Mouse (Mus musculus) lung, postnatal 36 days (tissue): ENCODE measurements around the gene Nup37.

Experiments used
- DNase-seq: peaks from one replicate; pipeline ENCODE4 v3.0.0; 2022; ENCODE audit warnings: mixed read lengths

Gene Nup37

DNA sequence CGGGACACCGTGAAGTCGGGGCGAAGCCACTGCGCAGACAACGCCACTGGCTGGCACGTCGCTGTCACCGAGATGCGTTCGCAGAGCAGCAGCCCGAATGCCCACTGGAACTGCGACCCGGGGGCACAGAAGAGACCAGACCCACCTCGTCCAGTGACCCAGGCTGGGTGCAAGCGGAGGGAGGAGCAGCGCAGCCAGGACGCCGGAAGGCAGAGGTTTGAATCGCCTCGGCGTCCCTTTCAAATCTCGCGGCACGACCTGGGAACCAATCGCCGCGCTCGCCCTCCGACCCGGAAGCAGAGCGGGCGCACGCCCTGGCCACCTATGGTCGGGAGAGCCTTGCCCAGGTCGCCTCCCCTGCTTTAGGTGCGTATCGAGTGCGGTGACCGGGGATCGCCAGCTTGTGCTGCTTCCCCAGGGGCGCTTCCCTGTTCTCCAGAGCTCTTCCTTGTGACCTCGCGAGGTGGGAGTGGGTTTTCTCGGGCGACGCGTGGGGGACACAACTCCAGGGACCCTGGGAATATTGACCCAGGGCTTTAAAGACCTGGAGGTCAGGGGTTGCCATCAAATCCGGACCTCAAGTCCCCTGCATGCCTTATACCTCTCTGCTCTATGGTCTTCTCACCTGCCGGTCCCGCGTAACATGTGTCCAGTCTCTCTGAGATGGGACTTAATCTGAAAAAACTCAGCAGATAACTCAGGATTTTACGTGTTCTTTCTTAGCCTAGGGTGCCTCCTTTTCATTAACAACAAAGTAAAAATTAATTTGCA is at the start of gene Nup37, which contains the start of gene Parpbp:
Gene Nup37, plus strand, starts transcription at position 286 of the 771 bp plus-strand sequence.
Gene Parpbp, minus strand, starts transcription at position 235 of the 771 bp plus-strand sequence.
- peak; percentile 88 for DNase-seq

DNA sequence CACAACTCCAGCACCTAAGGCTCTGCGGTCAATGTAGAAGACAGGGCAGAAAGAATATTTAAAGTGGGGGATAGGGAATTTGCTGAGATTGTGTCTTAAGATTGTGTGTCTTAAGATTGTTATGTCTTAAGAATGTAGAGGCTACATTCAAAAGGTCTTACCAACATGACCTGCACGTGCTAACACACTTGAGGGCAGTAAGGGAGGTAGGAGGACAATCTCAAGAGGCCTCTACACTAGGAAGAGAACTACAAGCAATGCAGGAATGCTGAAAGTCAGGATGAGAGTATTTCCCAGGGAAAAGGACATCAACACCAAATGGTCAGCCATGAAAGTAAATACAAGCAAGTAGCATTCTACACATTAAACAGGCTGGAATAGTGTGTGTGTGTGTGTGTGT is 40.6 kb upstream of the Nup37 start:
- no peak for DNase-seq

DNA sequence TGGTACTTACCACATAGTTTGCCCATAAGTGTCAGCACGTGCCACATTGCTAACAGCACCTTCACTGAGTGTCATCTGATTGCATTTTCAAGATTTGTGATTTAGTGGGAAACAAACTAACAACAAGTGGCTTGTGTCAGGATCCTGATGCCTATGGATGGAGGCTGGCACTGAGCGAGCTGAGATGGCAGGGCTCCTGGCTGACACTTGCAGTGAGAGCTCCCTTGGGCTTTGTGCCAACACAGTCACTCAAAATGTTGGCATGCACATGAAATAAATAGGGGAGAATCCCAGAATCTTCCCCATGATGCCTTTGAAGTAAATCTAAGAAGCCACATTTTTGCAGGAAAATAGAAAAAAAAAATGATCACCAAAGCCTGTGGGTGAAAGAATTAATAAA is 33.5 kb upstream of the Nup37 start:
- no peak for DNase-seq

DNA sequence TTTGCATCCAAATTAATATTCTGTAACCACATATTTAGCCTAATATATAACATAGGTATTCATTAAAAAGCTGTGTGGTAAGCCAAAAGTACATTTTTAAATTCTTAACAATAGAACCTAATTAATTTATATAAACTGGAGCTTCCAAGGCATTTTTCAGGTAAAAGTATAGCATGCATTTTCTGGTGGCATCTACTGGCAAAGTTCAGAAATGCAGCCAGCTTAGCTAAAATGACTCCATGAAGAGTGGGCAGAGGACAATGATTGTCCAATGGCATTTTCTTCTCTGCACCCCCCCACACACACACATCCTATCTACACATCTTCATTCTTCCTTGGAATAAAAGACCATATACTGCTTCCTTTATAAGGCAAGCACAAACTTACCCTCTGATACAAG is 27.1 kb upstream of the Nup37 start:
- DNase-seq: no peak

DNA sequence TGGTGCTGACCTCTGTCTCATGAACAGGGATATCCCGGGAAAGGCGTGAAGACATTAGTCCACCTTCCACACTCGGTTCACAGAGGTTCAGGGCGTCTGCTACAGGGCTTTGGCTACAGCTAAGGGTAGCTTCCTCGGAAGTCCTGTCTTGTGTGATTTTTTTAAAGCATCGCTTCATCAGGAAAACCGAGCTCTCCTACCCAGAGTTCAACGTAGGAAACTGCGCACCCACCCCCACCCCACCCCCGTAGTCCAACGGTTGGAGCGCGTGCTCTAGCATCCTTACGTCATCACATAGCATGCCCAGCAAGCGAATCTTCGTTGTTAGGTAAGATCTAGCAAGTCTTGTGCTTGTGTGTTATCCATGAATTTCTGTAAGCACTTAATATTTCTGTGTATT is 11.2 kb upstream of the Nup37 start:
- no peak for DNase-seq

DNA sequence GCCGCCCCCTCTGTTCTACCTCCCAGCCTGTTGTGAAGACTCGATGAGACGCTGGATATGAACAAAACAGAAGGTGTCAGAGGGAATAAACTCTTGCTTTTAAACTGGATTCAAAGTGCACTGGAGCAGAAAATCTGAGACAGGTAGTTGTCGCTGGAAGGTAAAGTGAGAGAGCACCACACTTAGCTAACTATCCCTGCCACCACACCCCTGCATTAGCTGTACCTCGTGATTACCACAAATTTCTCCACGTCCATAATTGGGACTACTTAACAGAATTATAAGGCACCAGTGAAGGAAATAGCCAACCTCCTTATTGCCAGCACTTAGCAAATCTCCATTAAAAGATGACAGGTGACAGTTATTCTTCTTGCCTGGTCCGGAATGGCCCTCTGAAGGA is 605 bp upstream of the Nup37 start:
- no peak for DNase-seq

DNA sequence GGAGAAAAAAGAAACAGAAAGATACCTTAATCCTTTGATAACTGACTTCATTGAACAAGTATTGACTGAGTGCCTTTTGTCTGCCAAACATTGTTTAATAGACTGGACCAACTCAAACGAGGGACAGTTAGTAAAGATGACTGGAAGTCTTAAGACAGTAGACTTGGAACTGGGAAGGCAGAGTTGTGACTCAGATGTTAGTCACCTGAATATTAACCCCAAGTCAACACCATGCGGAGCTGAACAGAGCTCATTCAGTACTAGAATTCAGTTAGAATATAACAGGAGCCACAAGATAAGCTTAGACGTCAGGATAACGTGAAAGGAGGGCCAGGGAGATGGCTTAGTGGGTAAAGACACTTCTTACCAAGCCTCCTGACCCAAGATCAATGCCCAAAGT is 3.6 kb downstream of the Nup37 start:
- no peak for DNase-seq

DNA sequence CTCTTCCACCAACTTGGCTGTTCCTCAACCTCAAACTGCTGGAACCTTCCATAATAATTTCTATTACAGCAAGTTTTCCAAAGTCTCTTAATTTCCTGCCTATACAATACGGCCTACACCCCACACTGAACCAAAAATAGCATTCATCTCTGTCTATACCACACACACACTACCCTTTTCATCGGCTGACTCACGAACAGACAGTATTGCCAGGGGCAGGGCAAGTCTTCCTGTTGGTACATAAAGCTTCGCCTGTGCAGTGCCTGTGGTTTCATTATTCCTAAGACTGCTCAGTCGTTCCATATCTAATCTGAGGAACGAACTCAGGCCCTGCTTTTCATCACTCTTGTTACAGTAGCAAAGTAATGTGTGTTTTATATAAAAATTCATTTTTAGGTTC is 4.9 kb downstream of the Nup37 start:
- DNase-seq: no peak

DNA sequence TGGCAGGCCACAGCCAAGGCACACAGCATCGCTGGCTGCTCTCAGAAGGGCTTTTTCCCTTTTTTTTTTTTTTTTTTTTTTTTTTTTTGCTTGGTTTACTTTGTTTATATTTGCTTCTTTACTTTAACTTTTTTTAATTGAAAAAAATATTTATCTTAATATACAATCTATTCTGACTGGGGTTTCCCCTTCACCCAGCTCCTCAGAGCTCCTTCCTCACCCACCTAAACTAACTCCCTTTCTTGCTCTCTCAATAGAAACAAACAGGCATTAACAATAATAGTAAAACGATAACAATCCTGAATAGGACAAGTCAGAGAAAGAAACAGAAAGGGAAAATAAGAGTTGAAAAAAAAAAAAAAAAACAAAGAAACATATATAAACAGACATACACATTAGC is 15.3 kb downstream of the Nup37 start:
- no peak for DNase-seq

DNA sequence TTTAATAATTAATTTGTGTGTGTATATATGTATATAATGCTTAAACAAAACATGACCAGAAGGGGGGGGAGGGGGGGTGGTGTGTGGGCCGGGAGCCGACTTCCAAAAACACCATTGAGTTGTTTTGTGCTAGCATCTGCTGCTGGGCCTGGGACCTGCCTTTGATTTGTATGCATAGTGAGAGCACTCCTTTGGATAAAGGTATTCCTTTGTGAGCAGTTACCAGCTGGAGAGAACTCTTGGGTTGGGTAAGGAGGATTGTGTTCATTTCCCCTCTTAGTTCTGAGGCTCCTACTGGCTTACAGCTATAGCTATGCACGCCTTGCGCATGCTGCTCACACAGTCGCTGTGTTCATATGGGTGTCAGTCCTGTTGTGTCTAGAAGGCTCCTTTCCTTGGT is 15.9 kb downstream of the Nup37 start:
- no peak for DNase-seq

DNA sequence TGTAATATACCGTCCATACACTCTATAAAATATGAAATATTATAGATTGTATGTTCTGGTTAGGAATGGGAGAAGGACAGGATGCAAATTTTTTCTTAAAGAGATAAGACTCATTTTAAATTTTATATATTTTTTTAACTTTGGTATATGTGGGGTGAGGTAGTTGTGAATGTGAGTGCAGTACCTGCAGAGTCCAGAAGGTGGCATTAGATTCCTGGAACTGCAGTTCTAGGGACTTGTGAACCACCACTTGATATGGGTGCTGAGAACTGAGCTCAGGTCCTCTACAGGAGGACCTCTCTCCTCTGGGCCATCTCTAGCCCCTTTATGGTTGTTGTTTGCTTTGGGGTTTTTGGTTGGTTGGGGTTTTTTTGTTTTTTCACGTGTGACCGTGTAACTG is 19.4 kb downstream of the Nup37 start:
- no peak for DNase-seq

DNA sequence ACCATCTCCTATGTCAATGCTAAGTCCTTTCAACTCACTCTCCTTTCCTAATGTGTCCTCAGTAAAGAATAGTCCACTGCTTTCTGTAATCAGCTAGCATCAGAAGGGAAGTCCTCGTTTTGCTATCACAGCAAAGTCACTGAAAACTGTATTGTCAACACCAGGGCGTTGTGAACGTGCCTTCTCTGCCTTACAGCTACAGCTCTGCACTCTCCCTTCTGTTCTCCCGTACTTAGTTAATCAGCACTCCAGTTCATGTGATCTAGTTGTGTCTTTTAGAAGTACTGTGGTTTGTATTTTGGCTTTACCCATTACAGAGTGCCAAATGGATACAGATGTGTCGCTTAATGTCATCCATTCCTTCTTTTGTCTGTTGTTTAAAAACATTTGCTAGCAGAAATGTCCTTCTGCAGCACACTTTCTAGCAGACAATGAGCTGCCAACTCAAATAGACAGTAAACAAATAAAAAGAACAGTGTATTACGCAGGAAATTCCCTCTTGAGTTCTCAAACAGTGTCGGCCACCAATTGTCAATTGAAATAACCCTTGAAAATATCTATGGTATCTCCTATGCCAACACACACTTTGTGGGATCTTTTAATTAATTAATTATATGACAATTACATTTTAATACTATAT is 20.8 kb downstream of the Nup37 start:
- DNase-seq: no peak

DNA sequence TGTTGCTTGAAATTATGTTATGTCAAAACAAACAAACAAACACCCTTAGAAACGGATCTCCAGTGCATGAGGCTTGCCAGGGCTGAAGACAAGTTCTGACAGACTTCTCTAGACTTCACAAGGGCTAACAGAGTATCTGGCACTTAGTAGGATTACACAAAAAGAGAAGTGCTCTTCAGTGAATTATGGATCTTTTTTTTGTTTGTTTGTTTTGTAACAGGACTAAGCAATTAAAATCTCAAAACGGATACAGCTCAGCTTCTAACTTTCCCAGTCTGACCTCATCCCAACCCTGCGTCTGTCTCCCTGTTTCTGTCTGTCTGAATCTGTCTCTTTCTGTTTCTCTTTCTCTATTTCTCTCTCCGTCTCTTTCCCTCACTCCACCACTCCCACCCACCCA is 53.7 kb downstream of the Nup37 start:
- DNase-seq: no peak

DNA sequence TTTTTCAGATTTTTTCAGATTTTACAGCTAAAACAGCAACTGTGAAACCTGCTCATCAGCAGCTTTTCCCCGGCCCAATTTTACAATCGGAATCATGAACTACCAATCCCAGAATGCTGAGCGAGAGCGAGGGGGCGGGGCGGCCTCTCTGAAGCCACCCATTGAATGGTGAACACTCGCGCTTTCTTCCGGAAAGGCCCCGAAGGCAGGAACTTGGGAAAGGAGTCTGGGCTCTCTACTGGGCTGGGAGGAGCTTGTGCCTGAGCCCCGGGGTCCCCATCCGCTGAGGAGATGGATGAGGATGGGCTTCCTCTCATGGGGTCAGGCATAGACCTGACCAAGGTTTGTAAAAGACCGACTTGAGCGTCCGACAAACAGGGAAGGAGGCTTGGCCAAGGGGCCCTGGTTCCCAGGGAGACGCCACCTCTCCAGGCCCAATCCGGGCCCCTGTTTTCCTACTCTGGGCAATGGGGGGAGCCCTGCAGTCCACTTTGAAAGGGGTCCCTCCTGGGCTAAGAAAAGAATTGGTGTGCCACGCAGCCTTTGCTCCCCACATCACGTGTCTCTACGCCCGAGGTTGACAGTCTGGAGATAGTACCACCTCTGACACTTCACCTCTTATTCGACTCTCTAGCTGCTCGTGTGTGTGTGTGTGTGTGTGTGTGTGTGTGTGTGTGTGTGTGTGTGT is 54.3 kb downstream of the Nup37 start, which contains the start of gene Washc3:
Gene Washc3, plus strand, starts transcription at position 143 of the 688 bp plus-strand sequence.
- peak; percentile 97 for DNase-seq

DNA sequence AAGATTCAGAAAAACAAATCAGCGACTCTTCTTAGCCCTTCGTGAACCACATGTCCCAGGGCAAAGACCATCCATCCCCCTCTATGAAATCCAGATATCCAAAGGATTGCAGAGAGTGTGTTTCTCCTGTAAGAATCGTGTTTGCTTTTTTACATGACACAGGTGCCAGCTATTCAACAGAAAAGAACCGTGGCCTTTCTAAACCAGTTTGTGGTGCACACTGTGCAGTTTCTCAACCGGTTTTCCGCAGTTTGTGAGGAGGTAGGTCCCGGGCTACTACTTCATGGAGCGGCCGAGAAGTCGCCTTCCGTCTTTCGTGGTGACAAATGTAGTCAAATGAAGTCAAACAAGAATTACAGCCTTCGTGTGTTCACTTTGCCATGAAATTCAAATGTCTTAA is 54.9 kb downstream of the Nup37 start:
- DNase-seq: no peak

DNA sequence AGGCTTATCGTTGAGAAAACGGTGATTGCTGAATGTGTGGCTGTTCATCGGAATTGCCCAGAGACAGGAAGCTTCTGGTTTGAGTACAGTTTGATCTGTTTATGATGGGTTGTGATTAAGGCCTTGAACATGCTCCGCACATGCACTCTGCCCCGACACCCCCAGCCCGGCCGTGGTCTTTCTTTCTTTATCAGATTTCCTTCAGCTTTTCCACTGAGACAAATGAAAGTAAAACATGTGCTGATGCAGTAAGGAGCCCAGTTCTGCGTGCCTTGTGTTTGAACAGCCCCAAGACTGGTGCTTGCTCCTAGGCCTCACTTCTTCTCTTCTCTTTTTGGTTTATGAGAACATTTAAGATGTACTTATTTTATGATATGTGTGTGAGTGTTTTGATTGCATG is 55.8 kb downstream of the Nup37 start:
- DNase-seq: no peak

DNA sequence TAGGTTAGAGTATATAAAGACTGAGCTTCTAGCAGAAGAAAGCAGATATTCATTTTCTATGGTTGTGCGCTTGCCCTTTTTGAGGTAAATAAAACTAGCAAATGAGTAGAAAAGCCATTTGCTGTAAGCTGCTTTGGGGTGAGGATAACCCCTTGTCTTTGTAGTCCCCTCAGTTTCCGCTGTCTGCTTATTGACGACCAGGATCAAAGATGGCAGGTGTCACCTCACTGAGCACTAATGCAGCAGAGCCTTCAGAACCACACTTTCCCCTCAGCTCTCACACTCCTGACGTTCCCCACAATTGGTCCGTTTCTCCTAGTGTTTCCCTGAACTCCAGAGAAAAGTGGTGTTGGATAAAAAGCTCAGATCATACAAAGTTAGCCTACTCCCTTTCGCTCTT is 56.4 kb downstream of the Nup37 start:
- no peak for DNase-seq

DNA sequence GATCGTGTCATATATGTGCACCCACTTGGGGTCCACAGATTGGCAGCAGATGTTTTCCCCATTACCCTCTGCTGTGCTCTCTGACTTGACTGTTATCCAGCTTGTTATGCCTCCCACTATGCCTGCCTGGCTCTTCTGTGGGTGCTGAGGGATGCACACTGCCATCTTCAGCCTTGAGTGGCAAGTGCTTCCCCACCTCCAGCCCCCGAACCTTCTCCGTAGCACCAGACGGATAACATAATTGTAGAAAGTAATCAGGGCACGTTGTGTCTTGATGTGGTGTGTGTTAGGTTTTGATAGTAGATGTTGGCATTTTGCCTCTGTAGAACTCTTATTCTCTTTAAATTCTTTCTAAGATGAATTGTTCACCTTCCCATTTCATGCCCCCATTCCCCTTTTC is 65.9 kb downstream of the Nup37 start:
- no peak for DNase-seq

DNA sequence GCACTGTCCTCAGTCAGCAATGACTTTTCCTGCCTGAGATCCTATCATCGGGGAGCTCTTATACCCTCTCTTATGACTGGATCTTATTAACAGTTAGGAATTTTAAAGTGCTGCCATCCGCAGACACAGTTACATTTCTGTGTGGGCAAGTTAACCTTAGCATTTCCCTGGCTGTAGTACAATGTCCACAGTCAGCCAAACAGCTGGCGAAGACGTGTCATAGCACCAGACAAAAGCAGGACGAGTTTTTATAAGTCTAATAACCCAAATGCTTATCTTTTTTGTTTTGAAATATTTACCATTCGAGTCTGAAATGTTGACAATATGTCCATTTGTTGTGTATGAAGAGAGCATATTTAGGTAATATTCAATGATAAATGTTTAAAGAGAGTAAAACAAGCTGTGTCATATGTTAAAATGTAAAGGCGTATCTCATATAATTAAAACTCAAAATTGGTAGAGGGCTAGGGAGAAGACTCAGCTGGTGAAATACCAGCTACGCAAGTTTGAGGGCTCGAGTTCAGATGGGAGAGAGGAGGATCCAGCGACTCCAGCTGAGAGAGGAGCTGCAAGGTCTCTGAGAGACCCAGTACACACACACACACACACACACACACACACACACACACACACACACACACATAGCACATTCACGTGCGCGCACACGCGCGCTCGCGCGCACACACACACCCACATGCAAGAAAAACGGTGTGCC is 68.2 kb downstream of the Nup37 start:
- no peak for DNase-seq

DNA sequence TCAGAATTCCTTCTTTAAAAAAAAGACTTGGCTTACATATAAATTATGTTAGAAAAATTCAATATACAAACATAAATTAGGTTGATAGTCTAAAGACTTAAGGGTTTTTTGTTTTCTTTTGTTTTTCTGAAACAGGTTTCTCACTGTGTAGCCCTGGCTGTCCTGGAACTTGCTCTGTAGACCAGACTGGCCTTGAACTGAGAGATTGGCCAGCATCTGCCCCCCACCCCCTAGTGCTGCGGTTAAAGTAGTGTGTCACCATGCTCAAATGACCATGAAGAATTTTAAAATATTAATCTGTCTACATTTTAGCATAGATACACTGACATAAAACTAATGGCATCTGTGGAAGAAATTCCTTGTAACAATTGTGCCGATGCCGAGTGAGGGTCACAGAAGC is 71.4 kb downstream of the Nup37 start:
- no peak for DNase-seq

DNA sequence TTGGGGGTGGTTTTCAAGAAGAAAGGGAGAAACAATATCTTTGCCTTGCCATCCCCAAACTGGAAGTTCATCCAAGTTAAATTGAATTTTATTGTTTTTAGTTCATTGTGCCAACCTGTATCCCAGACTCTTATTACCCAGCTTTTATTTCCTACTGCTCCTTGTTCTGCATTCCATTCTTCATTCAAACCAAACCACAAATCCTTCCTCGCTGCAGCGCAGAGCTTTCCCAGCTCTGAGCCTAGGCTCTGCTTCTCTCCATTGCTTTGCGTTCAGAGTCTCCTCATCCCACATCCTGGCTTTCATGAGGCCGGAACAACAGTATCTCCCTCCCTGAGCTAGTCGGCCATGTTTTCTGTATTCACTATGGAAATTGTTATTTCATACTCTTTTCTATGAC is 74.9 kb downstream of the Nup37 start:
- no peak for DNase-seq

DNA sequence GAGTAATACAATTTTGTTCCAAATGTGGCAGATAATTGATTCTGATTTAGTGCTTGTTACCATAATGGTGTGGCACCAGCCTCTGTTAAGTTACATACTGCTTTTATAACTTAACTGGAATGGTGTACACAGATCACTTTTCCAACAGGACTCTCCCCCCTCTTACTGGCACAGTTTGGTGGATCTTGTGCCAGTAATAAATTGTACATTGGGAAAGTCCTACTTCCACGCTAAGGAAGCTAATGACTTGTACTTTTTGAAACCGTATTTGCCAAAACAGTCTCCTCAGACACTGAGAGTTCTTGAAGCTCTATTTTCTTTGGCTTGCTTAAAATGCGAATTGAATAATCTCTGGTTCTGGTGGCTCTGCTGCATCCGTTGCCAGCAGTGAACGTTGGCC is 78.6 kb downstream of the Nup37 start:
- DNase-seq: peak; percentile 10

DNA sequence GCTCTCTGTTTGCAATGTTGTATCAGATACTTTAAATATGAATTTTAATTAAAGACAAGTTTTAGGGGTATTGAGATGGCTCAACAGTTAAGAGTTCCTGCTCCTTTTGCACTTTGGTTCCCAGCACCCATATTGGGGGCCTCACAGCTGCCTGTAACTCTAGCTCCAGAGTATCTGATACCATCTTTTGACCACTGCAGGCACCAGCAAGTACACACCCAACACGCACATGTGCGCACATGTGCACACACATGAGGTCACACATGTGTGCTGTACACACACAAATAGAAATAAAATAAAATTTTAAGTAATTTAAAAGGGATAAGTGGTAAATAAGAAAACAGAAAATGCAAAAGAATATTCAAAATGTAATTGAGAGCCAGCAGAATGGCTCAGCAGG is 81.2 kb downstream of the Nup37 start:
- DNase-seq: no peak
